Mouse (Mus musculus) cerebellum, postnatal 14 days (tissue): ENCODE measurements at regions not wholly inside any gene's neighbourhood (a gene's known extent, or its start where the extent isn't known, plus 50 kb on each side); places are given as distances from the start of the nearest gene placed in this dataset.
A peak's percentile ranks its signal among the peaks of the same experiment; 100 is the strongest.

Source experiments
- DNase-seq, 2 experiments: peaks; one replicate each; pipeline ENCODE4 v3.0.0; 2021; ENCODE audit warnings: mixed read lengths in 2 of 2

- peak; percentile 25 to 59 for DNase-seq
These were observed 110.6 kb upstream of the Adra1d start for GRCm38 (mm10) chr2:131672646-131673045.

GRCm38 (mm10) chr2:131672223-131672622 is 110.1 kb upstream of the Adra1d start:
- no peak for DNase-seq

- no peak for DNase-seq
These were observed 108.8 kb upstream of the Adra1d start for GRCm38 (mm10) chr2:131670876-131671275.

- no peak for DNase-seq
These were observed 105.8 kb upstream of the Adra1d start for GRCm38 (mm10) chr2:131667874-131668273.

- DNase-seq, result no peak
These were observed 104.8 kb upstream of the Adra1d start for GRCm38 (mm10) chr2:131666841-131667364.

- DNase-seq, result no peak
These were observed 102.5 kb upstream of the Adra1d start for GRCm38 (mm10) chr2:131664575-131664974.

GRCm38 (mm10) chr2:131663199-131663809 is 101.2 kb upstream of the Adra1d start:
- DNase-seq, result no peak

- DNase-seq, result peak in 1 of 2 experiments; percentile 12
These were observed 90.1 kb upstream of the Adra1d start for GRCm38 (mm10) chr2:131652197-131652596.

- DNase-seq, result no peak
These were observed 88.6 kb upstream of the Adra1d start for GRCm38 (mm10) chr2:131650611-131651153.

- DNase-seq, result no peak
These were observed 82.2 kb upstream of the Adra1d start for GRCm38 (mm10) chr2:131644166-131644858.

GRCm38 (mm10) chr2:131642456-131642855 is 80.4 kb upstream of the Adra1d start:
- DNase-seq, result no peak

- no peak for DNase-seq
These were observed 77.0 kb upstream of the Adra1d start for GRCm38 (mm10) chr2:131638996-131639605.

- DNase-seq, result no peak
These were observed 73.7 kb upstream of the Adra1d start for GRCm38 (mm10) chr2:131635791-131636190.

- DNase-seq, result no peak
These were observed 55.8 kb upstream of the Adra1d start for GRCm38 (mm10) chr2:131617916-131618315.

GRCm38 (mm10) chr2:131612486-131612885 is 50.4 kb upstream of the Adra1d start:
- DNase-seq, result no peak
